Mouse (Mus musculus) left cerebral cortex, postnatal 10 days (tissue): ENCODE measurements around the gene Mrm1. TPM values are rescaled to one million over a fixed set of nuclear protein-coding genes. Genes with fewer than 3 reads are reported as not detected.

Experiments used
- total RNA-seq, 2 experiments: library from RNA; stranded (reverse); gene quantifications; 2 replicates each; pipeline ENCODE4 v1.2.3; 2021

Gene Mrm1
- total RNA-seq, 2 experiments from 2014 or later = 18.1 to 21.7 TPM

Other genes with a start within 250 kb of the Mrm1 start
- gene Dhrs11, start 9.5 kb upstream of the Mrm1 start, total RNA-seq = 1 to 10 TPM; 6.3 to 7.1 TPM
- gene Ggnbp2, start 51.3 kb upstream of the Mrm1 start, total RNA-seq = 10 to 100 TPM; 89.1 to 90.3 TPM
- gene Myo19, start 60.6 kb upstream of the Mrm1 start, total RNA-seq = 10 to 100 TPM; 11.8 to 13.8 TPM
- gene Pigw, start 60.8 kb upstream of the Mrm1 start, total RNA-seq = 1 to 10 TPM; 7.8 to 8.5 TPM
- gene Znhit3, start 96.9 kb upstream of the Mrm1 start, total RNA-seq = 10 to 100 TPM; 28.1 to 31.9 TPM
- 10 to 100 TPM; 44.2 to 49.6 TPM for gene Car4, start 138.3 kb upstream of the Mrm1 start, total RNA-seq